Mouse (Mus musculus): ENCODE measurements at regions not wholly inside any gene's neighbourhood (a gene's known extent, or its start where the extent isn't known, plus 50 kb on each side); places are given as distances from the start of the nearest gene placed in this dataset.

DNA sequence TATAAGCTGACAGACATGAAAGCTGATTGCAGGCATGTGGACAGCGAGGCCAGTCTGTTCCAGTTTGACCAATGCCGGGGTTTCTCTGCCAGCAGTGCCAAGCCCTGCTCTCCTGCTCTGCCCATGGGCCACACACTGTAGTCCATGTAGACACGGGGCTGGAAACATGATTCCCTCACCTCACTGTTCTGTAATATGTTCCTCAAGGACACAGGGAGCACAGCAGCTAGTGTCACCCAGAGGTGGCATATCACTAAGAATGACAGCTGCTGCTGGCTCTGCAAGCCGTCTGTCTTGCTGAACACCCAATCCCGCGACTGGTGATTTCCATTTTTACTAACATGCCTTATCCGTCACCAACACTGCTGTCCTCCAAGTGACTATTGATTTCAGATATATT, 339.9 kb downstream of the Lpin1 start:
- TF ChIP-seq CTCF (IDR thresholded peaks at IDR 0.05; ENCODE audit: low read depth): no peak
- TF ChIP-seq EP300 (IDR thresholded peaks at IDR 0.05; ENCODE audit: low read depth): no peak
